Mouse (Mus musculus) limb, embryonic 13.5 days (tissue): ENCODE data around the gene Hip1. TPM values are rescaled to one million over a fixed set of nuclear protein-coding genes. Genes with fewer than 3 reads are reported as not detected.

Experiments
- microRNA-seq: library from miRNA; unstranded; fragments of <30 nt; microRNA quantifications from one replicate; pipeline ENCODE4, GENCODE M21; 2016
- polyA plus RNA-seq: library from polyadenylated mRNA; unstranded; fragments of >200 nt; fragmentation: Nextera tagmentation; extraction: Ambion mirVana; gene quantifications from 2 replicates; pipeline ENCODE4 v1.2.1, GENCODE M21; 2015

The Hip1 gene
- polyA plus RNA-seq, 1 experiment from 2014 or later = 48.5 TPM

Small RNA genes lying within 50 kb of the gene (microRNA-seq; reads per million reads assigned to microRNA genes)
- not detected for gene Mir7033

Other genes with a start within 250 kb of the Hip1 start
- not detected in 2 replicates for gene Fkbp6, start 195.1 kb downstream of the Hip1 start, polyA plus RNA-seq
- gene Trim50, start 191.8 kb downstream of the Hip1 start, polyA plus RNA-seq = not detected in 2 replicates
- gene Nsun5, start 175.2 kb downstream of the Hip1 start, polyA plus RNA-seq = 38.8 and 39.8 TPM in 2 replicates
- 15.5 and 15.9 TPM in 2 replicates for gene Pom121, start 150.6 kb downstream of the Hip1 start, polyA plus RNA-seq
- gene Ccl26, start 18.4 kb upstream of the Hip1 start, polyA plus RNA-seq = not detected in 2 replicates
- 1.3 and 1.4 TPM in 2 replicates for gene Ccl24, start 27.9 kb upstream of the Hip1 start, polyA plus RNA-seq
- gene Rhbdd2, start 87.5 kb upstream of the Hip1 start, polyA plus RNA-seq = 40.1 and 43.1 TPM in 2 replicates
- gene Por, start 124.9 kb upstream of the Hip1 start, polyA plus RNA-seq = 89.7 and 93.5 TPM in 2 replicates
- gene Tmem120a, start 199.3 kb upstream of the Hip1 start, polyA plus RNA-seq = 49.3 and 49.4 TPM in 2 replicates
- gene Styxl1, start 233.3 kb upstream of the Hip1 start, polyA plus RNA-seq = 0.37 TPM in 1 of 2 replicates, not detected in the other
- 449 and 457 TPM in 2 replicates for gene Mdh2, start 233.4 kb upstream of the Hip1 start, polyA plus RNA-seq